Mouse (Mus musculus): Measurements from ENCODE around the gene Hadh.

DNA sequence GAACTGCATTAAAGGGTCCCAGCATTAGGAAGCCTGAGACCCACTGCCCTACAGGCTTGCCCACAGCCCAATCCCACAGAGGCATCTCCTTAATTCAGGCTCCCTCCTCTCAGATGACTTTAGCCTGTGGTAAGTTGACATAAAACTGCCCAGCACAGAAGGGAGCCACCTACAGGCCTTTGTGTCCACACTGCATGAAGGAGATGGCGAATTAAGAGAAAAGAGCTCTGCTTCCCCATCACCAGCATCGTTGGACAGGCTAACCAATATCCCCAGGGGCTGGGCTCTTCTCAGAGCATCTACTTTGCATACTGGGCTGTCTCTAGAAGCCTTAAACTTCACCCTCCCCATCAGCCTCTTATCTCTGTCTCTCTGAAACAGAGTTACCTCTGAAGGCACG lies 22.6 kb upstream of the Hadh start:
- TF ChIP-seq CTCF (IDR thresholded peaks at IDR 0.05; ENCODE audit: low read depth) (peak; percentile 43; the same call in 1 of the 2 replicates), EP300 (optimal IDR thresholded peaks at IDR 0.05) (no peak)
